Mouse (Mus musculus) frontal cortex, postnatal 36 days (tissue): ENCODE data around the gene Lama5.

ENCODE experiments used
- DNase-seq, 2 experiments: peaks; one replicate each; pipeline ENCODE4 v3.0.0; 2022; ENCODE audit warnings: low spot score in 2 of 2

Gene Lama5

GRCm38 (mm10) chr2:180254436-180255209, 29.0 kb upstream of the Lama5 start:
- no peak for DNase-seq

- DNase-seq: no peak
Measured at GRCm38 (mm10) chr2:180251838-180252237, 26.2 kb upstream of the Lama5 start.

GRCm38 (mm10) chr2:180250930-180251611, 25.4 kb upstream of the Lama5 start:
- DNase-seq: peak; percentile 75 to 81

GRCm38 (mm10) chr2:180248947-180249660, 23.4 kb upstream of the Lama5 start:
- DNase-seq: no peak

- no peak for DNase-seq
Measured at GRCm38 (mm10) chr2:180247916-180248315, 22.3 kb upstream of the Lama5 start.

- no peak for DNase-seq
Measured at GRCm38 (mm10) chr2:180243108-180243507, 17.4 kb upstream of the Lama5 start.

GRCm38 (mm10) chr2:180238591-180238990, 12.9 kb upstream of the Lama5 start:
- no peak for DNase-seq

- DNase-seq: no peak
Measured at GRCm38 (mm10) chr2:180237601-180238345, 12.1 kb upstream of the Lama5 start.

- DNase-seq: no peak
Measured at GRCm38 (mm10) chr2:180236930-180237329, 11.3 kb upstream of the Lama5 start.

GRCm38 (mm10) chr2:180236500-180236899, 10.8 kb upstream of the Lama5 start:
- no peak for DNase-seq

GRCm38 (mm10) chr2:180235788-180236187, 10.1 kb upstream of the Lama5 start:
- no peak for DNase-seq

- no peak for DNase-seq
Measured at GRCm38 (mm10) chr2:180234980-180235379, 9.3 kb upstream of the Lama5 start.

GRCm38 (mm10) chr2:180234353-180234752, 8.7 kb upstream of the Lama5 start:
- no peak for DNase-seq

GRCm38 (mm10) chr2:180233101-180233904, 7.6 kb upstream of the Lama5 start:
- no peak for DNase-seq

GRCm38 (mm10) chr2:180230482-180230881, 4.8 kb upstream of the Lama5 start:
- no peak for DNase-seq

- DNase-seq: no peak
Measured at GRCm38 (mm10) chr2:180229129-180229528, 3.5 kb upstream of the Lama5 start.

- DNase-seq: no peak
Measured at GRCm38 (mm10) chr2:180228592-180228991, 2.9 kb upstream of the Lama5 start.

- DNase-seq: no peak
Measured at GRCm38 (mm10) chr2:180228060-180228458, 2.4 kb upstream of the Lama5 start.

- DNase-seq: no peak
Measured at GRCm38 (mm10) chr2:180227262-180228059, 1.8 kb upstream of the Lama5 start.
